Mouse (Mus musculus): ENCODE data around the gene Cbx6.
A peak's percentile ranks its signal among the peaks of the same experiment; 100 is the strongest.

The Cbx6 gene

GRCm38 (mm10) chr15:79834130-79834880 lies at the start of gene Cbx6, which contains the start of gene Npcd:
Cbx6 (minus strand) TSS chr15:79834688.
Npcd (minus strand) TSS chr15:79834237.
- peak; percentile 97 for DNase-seq

- DNase-seq: peak; percentile 96
These were observed 48.9 kb upstream of the Cbx6 start for GRCm38 (mm10) chr15:79883352-79883822.

GRCm38 (mm10) chr15:79882623-79883267 lies 48.3 kb upstream of the Cbx6 start:
- DNase-seq: peak; percentile 73

- DNase-seq: no peak
These were observed 46.0 kb upstream of the Cbx6 start for GRCm38 (mm10) chr15:79880477-79880876.

GRCm38 (mm10) chr15:79879319-79879718 lies 44.8 kb upstream of the Cbx6 start:
- DNase-seq: peak; percentile 67

- DNase-seq: no peak
These were observed 44.2 kb upstream of the Cbx6 start for GRCm38 (mm10) chr15:79878725-79879136.

- no peak for DNase-seq
These were observed 40.9 kb upstream of the Cbx6 start for GRCm38 (mm10) chr15:79875261-79875995.

GRCm38 (mm10) chr15:79873995-79874394 lies 39.5 kb upstream of the Cbx6 start:
- DNase-seq: no peak

- DNase-seq: no peak
These were observed 39.1 kb upstream of the Cbx6 start for GRCm38 (mm10) chr15:79873545-79873944.

GRCm38 (mm10) chr15:79867260-79868002 lies 32.9 kb upstream of the Cbx6 start:
- no peak for DNase-seq

GRCm38 (mm10) chr15:79859821-79860220 lies 25.3 kb upstream of the Cbx6 start:
- no peak for DNase-seq

GRCm38 (mm10) chr15:79858979-79859378 lies 24.5 kb upstream of the Cbx6 start:
- DNase-seq: no peak

- no peak for DNase-seq
These were observed 15.7 kb upstream of the Cbx6 start for GRCm38 (mm10) chr15:79850143-79850542.

GRCm38 (mm10) chr15:79847100-79847499 lies 12.6 kb upstream of the Cbx6 start:
- DNase-seq: no peak

- no peak for DNase-seq
These were observed 11.5 kb upstream of the Cbx6 start for GRCm38 (mm10) chr15:79845986-79846385.

GRCm38 (mm10) chr15:79842985-79843384 lies 8.5 kb upstream of the Cbx6 start:
- DNase-seq: no peak

- no peak for DNase-seq
These were observed 5.8 kb upstream of the Cbx6 start for GRCm38 (mm10) chr15:79840281-79840680.

- DNase-seq: peak; percentile 57
These were observed 383 bp upstream of the Cbx6 start for GRCm38 (mm10) chr15:79834881-79835260.

- DNase-seq: peak; percentile 67
These were observed 1.0 kb downstream of the Cbx6 start for GRCm38 (mm10) chr15:79833251-79834050.

- peak; percentile 86 for DNase-seq
These were observed 2.2 kb downstream of the Cbx6 start for GRCm38 (mm10) chr15:79832064-79832900.

GRCm38 (mm10) chr15:79830388-79830787 lies 4.1 kb downstream of the Cbx6 start:
- DNase-seq: peak; percentile 90
